ENCODE assay signal across 8 mouse cellular contexts in the genomic region with DNA sequence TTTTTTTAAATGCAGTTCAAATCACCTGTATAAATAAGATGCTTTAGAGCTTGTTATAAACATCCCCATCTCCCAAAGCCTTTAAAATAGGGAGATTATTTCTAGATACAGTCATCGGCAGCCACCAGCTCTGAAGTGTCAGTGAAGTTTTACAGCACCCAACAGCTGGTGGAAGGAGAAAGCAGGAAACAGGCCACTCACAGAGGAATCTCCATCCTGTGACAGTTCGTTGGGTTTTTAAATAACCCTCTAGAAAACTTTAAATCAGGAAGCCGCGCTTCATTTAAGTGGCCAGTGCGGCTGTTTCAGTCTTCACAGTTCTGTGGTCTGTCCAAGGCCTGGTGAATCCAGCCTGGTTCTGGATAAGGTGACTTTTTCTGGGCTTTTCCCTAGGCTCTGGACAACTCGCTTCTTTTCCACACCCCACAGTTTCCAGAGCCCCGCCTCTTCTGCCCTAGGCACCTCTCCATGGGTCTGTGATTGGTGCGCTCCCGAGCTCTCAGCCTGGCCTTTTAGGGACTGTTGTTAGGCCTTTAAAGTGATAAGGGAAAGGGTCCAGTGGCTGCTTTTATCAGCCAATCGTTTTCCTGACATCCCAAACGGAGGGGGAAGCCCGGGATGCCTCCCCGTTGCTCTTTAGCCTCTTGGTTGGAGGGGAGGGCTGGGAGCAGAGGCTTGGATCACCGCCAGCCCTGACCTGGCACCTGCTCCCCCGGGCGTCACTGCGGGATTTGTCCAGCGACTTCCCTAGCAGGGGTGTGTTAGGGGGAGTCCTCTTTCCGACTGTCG. TPM values are rescaled to one million over a fixed set of nuclear protein-coding genes. Genes with fewer than 3 reads are reported as not detected.
A peak's percentile ranks its signal among the peaks of the same experiment; 100 is the strongest.
DNase-seq lines count a peak whose midpoint lies in the region; ATAC-seq lines count a peak whose summit lies in the region.

A gene (plus strand): TSS at position 538 of the 789 bp plus-strand sequence.

- no peak within 1 kb of the TSS; the same call in 1 of the 2 replicates for H3K27ac ChIP-seq in embryonic facial prominence, embryonic 13.5 days
- H3K27ac ChIP-seq in heart, embryonic 12.5 days (ENCODE audit: poor library complexity, severe bottlenecking) = peak within 1 kb of the TSS; percentile 97
- peak within 1 kb of the TSS; percentile 73 for H3K27ac ChIP-seq in kidney, embryonic 16.5 days (ENCODE audit: low read length)

- no peak for ATAC-seq in embryonic facial prominence, embryonic 13.5 days (ENCODE audit: insufficient number of reproducible peaks, insufficient read depth, low FRiP score, low TSS enrichment, low read depth)
- peak; percentile 91 for ATAC-seq in heart, embryonic 12.5 days (ENCODE audit: insufficient number of reproducible peaks, low FRiP score)
- ATAC-seq in kidney, embryonic 16.5 days (ENCODE audit: low FRiP score, low TSS enrichment) = peak; percentile 96

- peak within 1 kb of the TSS; percentile 52 for H3K9ac ChIP-seq in embryonic facial prominence, embryonic 13.5 days
- peak within 1 kb of the TSS; percentile 86 for H3K9ac ChIP-seq in heart, embryonic 12.5 days
- H3K9ac ChIP-seq in kidney, embryonic 16.5 days (replicated peaks; ENCODE audit: low read length) = peak within 1 kb of the TSS; percentile 49

- 8% methylated on average over 20 of the region's 20 CpGs for WGBS in embryonic facial prominence, embryonic 13.5 days
- 2% methylated on average over 20 of the region's 20 CpGs for WGBS in heart, embryonic 12.5 days
- WGBS in kidney, embryonic 16.5 days = 2% methylated on average over 20 of the region's 20 CpGs

- H3K27me3 ChIP-seq in embryonic facial prominence, embryonic 13.5 days = peaks cover 12% of the 10 kb centered on the region; the same call in 1 of the 2 replicates
- no peaks in the 10 kb centered on the region for H3K27me3 ChIP-seq in heart, embryonic 12.5 days (replicated peaks)
- H3K27me3 ChIP-seq in kidney, embryonic 16.5 days (ENCODE audit: insufficient read depth, low read length) = no peaks in the 10 kb centered on the region

- peak within 1 kb of the TSS; percentile 55 for H3K4me2 ChIP-seq in embryonic facial prominence, embryonic 13.5 days
- H3K4me2 ChIP-seq in heart, embryonic 12.5 days = peak within 1 kb of the TSS; percentile 76
- H3K4me2 ChIP-seq in kidney, embryonic 16.5 days (replicated peaks; ENCODE audit: low read depth, low read length) = peak within 1 kb of the TSS; percentile 65

- H3K4me3 ChIP-seq in embryonic facial prominence, embryonic 13.5 days = peak within 1 kb of the TSS; percentile 20
- peak within 1 kb of the TSS; percentile 52 for H3K4me3 ChIP-seq in heart, embryonic 12.5 days
- peak within 1 kb of the TSS; percentile 38 for H3K4me3 ChIP-seq in kidney, embryonic 16.5 days (ENCODE audit: low read length)

- peak; percentile 21 for DNase-seq in layer of hippocampus, adult 11-12 months (ENCODE audit: low spot score)
- DNase-seq in layer of hippocampus, adult 9-10 months (ENCODE audit: low spot score) = no peak
- peak; percentile 61 for DNase-seq in lung, postnatal 14 days
- peak; percentile 96 for DNase-seq in skeletal muscle tissue, adult 2 months (ENCODE audit: low read depth, low spot score)
- no peak for DNase-seq in thymus, postnatal 10 days (ENCODE audit: low spot score in 2 of 2)

- H3K9me3 ChIP-seq in embryonic facial prominence, embryonic 13.5 days = no peaks in the 10 kb centered on the region
- 0 out of 2 replicates have a peak, but pooled peaks cover 2% of the 10 kb centered on the region for H3K9me3 ChIP-seq in heart, embryonic 12.5 days (replicated peaks)
- no peaks in the 10 kb centered on the region; the same call in 1 of the 2 replicates for H3K9me3 ChIP-seq in kidney, embryonic 16.5 days (ENCODE audit: low read length)

- no peaks in the 10 kb centered on the region for H3K36me3 ChIP-seq in embryonic facial prominence, embryonic 13.5 days
- H3K36me3 ChIP-seq in heart, embryonic 12.5 days = no peaks in the 10 kb centered on the region
- no peaks in the 10 kb centered on the region for H3K36me3 ChIP-seq in kidney, embryonic 16.5 days (ENCODE audit: insufficient read depth, low read length)

- peaks cover 16% of the 10 kb centered on the region for H3K4me1 ChIP-seq in embryonic facial prominence, embryonic 13.5 days
- peaks cover 23% of the 10 kb centered on the region for H3K4me1 ChIP-seq in heart, embryonic 12.5 days (replicated peaks)
- H3K4me1 ChIP-seq in kidney, embryonic 16.5 days (ENCODE audit: insufficient read depth, low read length) = peaks cover 19% of the 10 kb centered on the region

RNA-seq across cellular contexts. Expression of the gene that starts here (rescaled TPM):
- 1.4 and 1.9 TPM in 2 replicates for polyA plus RNA-seq in embryonic facial prominence, embryonic 13.5 days (2015; fragmentation: Nextera tagmentation; extraction: Ambion mirVana)
- polyA plus RNA-seq in heart, embryonic 12.5 days (2016; fragmentation: Nextera tagmentation; extraction: Ambion mirVana) = 626 and 648 TPM in 2 replicates
- polyA plus RNA-seq in kidney, embryonic 16.5 days (2015; fragmentation: Nextera tagmentation; extraction: Ambion mirVana) = 5.3 and 9.4 TPM in 2 replicates

Comparison
In these comparisons a context has a peak if more than half of its experiments do, and no peak if none do; other contexts are left out.
1. RNA of the gene that starts here (polyA plus RNA-seq): 626 to 648 TPM in heart, embryonic 12.5 days; 5.3 to 9.4 TPM in kidney, embryonic 16.5 days and 1.4 to 1.9 TPM in embryonic facial prominence, embryonic 13.5 days; every median in the first group is over 10 times any median in the second.
2. DNase-seq: peak in layer of hippocampus, adult 11-12 months (single experiment), lung, postnatal 14 days (single experiment) and skeletal muscle tissue, adult 2 months (single experiment); none in layer of hippocampus, adult 9-10 months (single experiment) and thymus, postnatal 10 days (0 of 2).
3. Peak in every context shown above with its lines, with median percentiles within 50 percentile points of each other: H3K4me2 ChIP-seq, H3K4me3 ChIP-seq and H3K9ac ChIP-seq.